Mouse (Mus musculus) liver, embryonic 11.5 days (tissue): Measurements from ENCODE around the gene Enox1. TPM values are rescaled to one million over a fixed set of nuclear protein-coding genes. Genes with fewer than 3 reads are reported as not detected.

Source experiments
- ATAC-seq: fragments of 200-750 bp; cut with Nextera tagmentation; replicated peaks from 2 replicates; pipeline ENCODE4 v1.8.0; 2017; ENCODE audit warnings: moderate number of reproducible peaks, mild to moderate bottlenecking, moderate TSS enrichment, moderate library complexity; ENCODE audit not compliant: low FRiP score
- DNase-seq: peaks from one replicate; pipeline ENCODE4 v3.0.0-alpha.2; 2017; ENCODE audit warnings: low spot score
- H3K27ac ChIP-seq: fragments of 300-500 bp; sonication (generic); 2 replicates; pipeline ENCODE4 v1.5.1; 2014; ENCODE audit warnings: mild to moderate bottlenecking, low read depth, low read length, control low read depth
- H3K27me3 ChIP-seq: fragments of 300-500 bp; sonication (generic); replicated peaks from 2 replicates; pipeline ENCODE4 v1.6.1; 2014; ENCODE audit warnings: low read length, mixed read lengths; ENCODE audit not compliant: control insufficient read depth, insufficient read depth
- H3K36me3 ChIP-seq: fragments of 300-500 bp; sonication (generic); 2 replicates; pipeline ENCODE4 v1.6.1; 2014; ENCODE audit warnings: mild to moderate bottlenecking, low read length, moderate library complexity, mixed read lengths; ENCODE audit not compliant: control insufficient read depth, insufficient read depth
- H3K4me1 ChIP-seq: fragments of 300-500 bp; sonication (generic); replicated peaks from 2 replicates; pipeline ENCODE4 v1.6.1; 2014; ENCODE audit warnings: low read length, mixed read lengths; ENCODE audit not compliant: control insufficient read depth, insufficient read depth
- H3K4me2 ChIP-seq: fragments of 300-500 bp; sonication (generic); 2 replicates; pipeline ENCODE4 v1.6.1; 2014; ENCODE audit warnings: mild to moderate bottlenecking, control low read depth, moderate library complexity
- H3K4me3 ChIP-seq: fragments of 300-500 bp; sonication (generic); 2 replicates; pipeline ENCODE4 v1.5.1; 2014; ENCODE audit warnings: low read depth, low read length, control low read depth
- H3K9ac ChIP-seq: fragments of 300-500 bp; sonication (generic); 2 replicates; pipeline ENCODE4 v1.6.1; 2014; ENCODE audit warnings: low read depth, low read length, control low read depth
- H3K9me3 ChIP-seq: fragments of 300-500 bp; sonication (generic); 2 replicates; pipeline ENCODE4 v1.6.1; 2016; ENCODE audit warnings: low read length, inconsistent platforms, mixed read lengths; ENCODE audit not compliant: control insufficient read depth
- WGBS: fragments of 180-500 bp; shearing (Covaris S2); extraction: QIAGEN DNeasy Blood & Tissue Kit; methylation state at CpG from one replicate; pipeline ENCODE4 v1.1.7; 2014; 5-methylcytosine and 5-hydroxymethylcytosine counted together
- polyA plus RNA-seq: library from polyadenylated mRNA; unstranded; fragments of >200 nt; fragmentation: Nextera tagmentation; extraction: Ambion mirVana; gene quantifications from 2 replicates; pipeline ENCODE4 v1.2.1, GENCODE M21; 2014

Gene Enox1
- polyA plus RNA-seq, 1 experiment from 2014 or later = 0.92 TPM

DNA sequence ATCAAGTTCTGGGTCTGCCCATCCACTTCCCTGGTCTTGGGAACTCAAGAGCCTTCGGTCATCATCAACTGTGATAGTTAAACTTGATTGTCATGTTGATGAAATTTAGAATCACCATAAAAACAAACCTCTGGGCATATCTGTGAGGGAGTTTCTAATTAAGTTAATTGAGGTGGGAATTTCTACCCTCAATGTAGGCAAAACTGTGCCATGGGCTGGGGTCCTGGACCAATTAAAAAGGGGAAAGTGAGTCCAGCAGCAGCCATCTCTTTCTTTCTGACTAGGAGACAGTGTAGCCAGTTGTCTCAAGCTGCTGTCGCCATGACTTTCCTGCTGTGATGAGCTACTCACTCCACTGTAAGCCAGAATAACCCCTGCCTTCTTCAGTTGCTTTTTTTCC, 335.2 kb downstream of the Enox1 start:
- Histone ChIP-seq H3K4me1 (no peaks in the 10 kb centered on the region), H3K4me2 (no peak overlapping the region), H3K9me3 (no peaks in the 10 kb centered on the region), H3K4me3 (no peak overlapping the region), H3K36me3 (no peaks in the 10 kb centered on the region), H3K27me3 (no peaks in the 10 kb centered on the region), H3K9ac (no peak overlapping the region), H3K27ac (no peak overlapping the region)
- DNase-seq (no peak), ATAC-seq (no peak)
- 82% methylated on average over 2 of the region's 2 CpGs for WGBS

- no peak overlapping the region for H3K4me3 ChIP-seq
These were observed 343.5 kb downstream of the Enox1 start for GRCm38 (mm10) chr14:77499996-77500581.

GRCm38 (mm10) chr14:77504458-77505135, 348.0 kb downstream of the Enox1 start:
- DNase-seq = no peak
- no peaks in the 10 kb centered on the region for H3K9me3 ChIP-seq
- no peak overlapping the region for H3K27ac ChIP-seq
- H3K4me1 ChIP-seq = peaks cover 6% of the 10 kb centered on the region; the same call in 1 of the 2 replicates
- H3K36me3 ChIP-seq = no peaks in the 10 kb centered on the region
- H3K4me3 ChIP-seq = no peak overlapping the region
- no peaks in the 10 kb centered on the region for H3K27me3 ChIP-seq
- H3K4me2 ChIP-seq = no peak overlapping the region
- H3K9ac ChIP-seq = no peak overlapping the region
- ATAC-seq = no peak
- WGBS = 52% methylated on average over 12 of the region's 12 CpGs

More at GRCm38 (mm10) chr14:77499996-77500581, 343.5 kb downstream of the Enox1 start:
- H3K9ac ChIP-seq = no peak overlapping the region
- ATAC-seq = no peak
- no peak for DNase-seq
- H3K9me3 ChIP-seq = no peaks in the 10 kb centered on the region
- no peak overlapping the region for H3K27ac ChIP-seq
- H3K36me3 ChIP-seq = no peaks in the 10 kb centered on the region
- WGBS = 61% methylated on average over 6 of the region's 6 CpGs
- H3K4me2 ChIP-seq = no peak overlapping the region
- H3K4me1 ChIP-seq = peaks cover 6% of the 10 kb centered on the region; the same call in 1 of the 2 replicates
- no peaks in the 10 kb centered on the region for H3K27me3 ChIP-seq

DNA sequence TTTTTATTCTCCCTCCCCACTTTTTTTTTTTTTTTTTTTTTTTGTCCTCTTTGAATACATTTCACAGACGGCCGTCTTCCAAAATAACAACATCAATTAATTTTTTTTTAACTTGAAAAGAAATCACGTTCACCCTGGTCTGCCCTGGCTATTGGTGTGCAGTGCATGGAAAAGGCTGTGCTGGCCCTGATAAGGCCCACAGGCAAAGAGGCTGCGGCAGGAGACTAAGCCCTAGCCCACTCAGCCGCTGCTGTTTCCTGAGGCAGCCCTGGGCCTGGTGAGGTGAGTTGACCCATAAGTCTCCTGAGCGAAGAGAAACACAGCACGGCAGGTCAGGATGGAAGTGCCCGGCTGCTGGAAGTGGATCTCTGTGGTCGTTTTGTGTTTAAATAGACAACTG, 349.8 kb downstream of the Enox1 start:
- Histone ChIP-seq H3K9ac (no peak overlapping the region), H3K4me1 (peaks cover 6% of the 10 kb centered on the region; the same call in 1 of the 2 replicates), H3K27me3 (no peaks in the 10 kb centered on the region), H3K27ac (no peak overlapping the region), H3K4me3 (no peak overlapping the region), H3K9me3 (no peaks in the 10 kb centered on the region), H3K4me2 (no peak overlapping the region), H3K36me3 (no peaks in the 10 kb centered on the region)
- ATAC-seq (no peak), DNase-seq (no peak)
- WGBS = 48% methylated on average over 9 of the region's 9 CpGs

DNA sequence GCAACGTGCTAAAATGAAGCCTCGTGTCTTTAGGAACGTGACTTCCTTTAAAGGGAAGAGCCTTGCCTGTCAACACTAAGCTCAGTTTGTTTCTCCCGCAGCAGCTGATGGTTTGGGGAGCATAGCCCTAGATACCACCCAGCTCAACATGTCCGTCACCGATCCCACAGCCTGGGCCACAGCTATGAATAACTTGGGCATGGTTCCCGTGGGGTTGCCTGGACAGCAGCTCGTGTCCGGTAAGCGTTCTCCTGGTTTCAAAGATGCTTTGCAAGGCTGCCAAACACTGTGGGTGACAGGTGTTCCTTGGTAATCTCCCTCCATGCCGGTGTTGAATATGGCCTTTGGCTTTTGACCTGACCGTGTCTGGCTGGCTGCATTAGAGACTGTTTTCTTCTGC, 351.5 kb downstream of the Enox1 start:
- no peak overlapping the region for H3K9ac ChIP-seq
- H3K4me3 ChIP-seq = no peak overlapping the region
- DNase-seq (no peak), ATAC-seq (no peak)
- H3K4me2 ChIP-seq = no peak overlapping the region
- no peaks in the 10 kb centered on the region for H3K27me3 ChIP-seq
- 74% methylated on average over 12 of the region's 12 CpGs for WGBS
- no peaks in the 10 kb centered on the region for H3K36me3 ChIP-seq
- no peaks in the 10 kb centered on the region for H3K9me3 ChIP-seq
- no peak overlapping the region for H3K27ac ChIP-seq
- H3K4me1 ChIP-seq = peaks cover 6% of the 10 kb centered on the region; the same call in 1 of the 2 replicates

DNA sequence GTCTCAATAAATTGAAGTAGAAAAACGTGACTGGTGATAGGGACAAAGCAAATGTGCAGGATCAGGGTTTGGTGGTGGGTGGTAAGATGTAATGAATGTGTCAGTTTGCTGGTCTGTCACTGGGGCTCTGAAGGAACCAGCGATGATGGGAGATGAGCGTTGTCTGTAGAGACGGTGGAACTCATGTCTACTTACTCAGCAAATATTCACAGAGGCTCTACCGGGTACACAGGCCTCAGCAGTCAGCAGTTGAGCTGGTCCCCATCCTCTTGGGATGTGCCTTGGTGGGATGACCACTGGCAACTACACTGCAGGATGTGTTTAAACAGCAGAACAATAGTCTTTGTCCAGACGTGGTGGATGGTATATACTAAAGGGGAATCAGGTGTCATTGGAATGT, 352.5 kb downstream of the Enox1 start:
- Histone ChIP-seq H3K36me3 (no peaks in the 10 kb centered on the region), H3K27ac (no peak overlapping the region), H3K4me2 (no peak overlapping the region), H3K4me3 (no peak overlapping the region), H3K4me1 (peaks cover 6% of the 10 kb centered on the region; the same call in 1 of the 2 replicates), H3K9ac (no peak overlapping the region), H3K9me3 (no peaks in the 10 kb centered on the region), H3K27me3 (no peaks in the 10 kb centered on the region)
- DNase-seq (no peak), ATAC-seq (no peak)
- 78% methylated on average over 6 of the region's 6 CpGs for WGBS

- H3K36me3 ChIP-seq = no peaks in the 10 kb centered on the region
- H3K9ac ChIP-seq = no peak overlapping the region
- H3K27me3 ChIP-seq = no peaks in the 10 kb centered on the region
- no peak overlapping the region for H3K4me2 ChIP-seq
- 0 out of 2 replicates have a peak, but pooled peaks cover under 1% of the 10 kb centered on the region for H3K4me1 ChIP-seq
- DNase-seq (no peak), ATAC-seq (no peak)
- no peak overlapping the region for H3K27ac ChIP-seq
- no peaks in the 10 kb centered on the region for H3K9me3 ChIP-seq
- no peak overlapping the region for H3K4me3 ChIP-seq
- 63% methylated on average over 3 of the region's 3 CpGs for WGBS
These were observed 353.4 kb downstream of the Enox1 start for GRCm38 (mm10) chr14:77509924-77510323.

DNA sequence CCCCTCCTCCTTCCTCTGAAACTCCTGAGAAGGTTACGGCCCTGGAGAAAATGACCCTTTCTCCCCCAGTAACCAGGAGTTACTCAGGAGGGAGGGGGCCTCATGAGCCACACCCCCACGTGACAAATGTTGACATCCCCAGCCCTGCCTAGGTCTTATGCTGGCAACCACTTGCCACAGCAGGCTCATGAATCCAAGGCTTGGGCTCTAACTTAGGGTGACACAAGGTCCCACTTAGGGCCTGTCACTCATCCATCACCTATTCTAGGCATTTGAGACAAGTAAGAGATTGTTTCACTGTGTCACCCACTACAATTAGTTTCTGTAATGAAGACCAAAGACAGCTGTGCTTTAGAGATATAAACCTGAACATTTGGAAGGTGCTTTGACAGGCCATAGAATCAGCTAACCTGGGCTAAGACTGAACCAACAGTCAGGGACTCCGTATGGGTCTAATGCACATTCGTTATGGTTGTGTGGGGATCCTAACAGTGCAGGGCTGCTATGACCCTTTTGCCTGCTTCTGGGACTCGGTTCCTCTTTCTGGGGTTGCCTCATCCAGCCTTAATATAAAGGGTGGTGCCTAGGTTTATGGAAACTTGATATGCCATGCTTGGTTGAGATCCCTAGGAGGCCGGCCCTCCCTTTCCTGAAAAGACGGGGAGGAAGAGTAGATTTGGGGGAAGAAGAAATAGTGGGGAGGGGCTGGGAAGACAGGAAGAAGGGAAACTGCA, 354.7 kb downstream of the Enox1 start:
- no peak overlapping the region for H3K9ac ChIP-seq
- 66% methylated on average over 7 of the region's 7 CpGs for WGBS
- H3K4me1 ChIP-seq = no peaks in the 10 kb centered on the region
- H3K4me3 ChIP-seq = no peak overlapping the region
- H3K27ac ChIP-seq = no peak overlapping the region
- no peak overlapping the region for H3K4me2 ChIP-seq
- H3K27me3 ChIP-seq = no peaks in the 10 kb centered on the region
- ATAC-seq = no peak
- H3K9me3 ChIP-seq = no peaks in the 10 kb centered on the region
- no peaks in the 10 kb centered on the region for H3K36me3 ChIP-seq
- DNase-seq = no peak
